Mouse (Mus musculus) MN1 (cell line): ENCODE measurements around the gene Klhdc1.

Source experiments
- DNase-seq: peaks from one replicate; pipeline ENCODE4 v3.0.0-alpha.2; 2016; ENCODE audit warnings: low spot score

Gene Klhdc1

DNA sequence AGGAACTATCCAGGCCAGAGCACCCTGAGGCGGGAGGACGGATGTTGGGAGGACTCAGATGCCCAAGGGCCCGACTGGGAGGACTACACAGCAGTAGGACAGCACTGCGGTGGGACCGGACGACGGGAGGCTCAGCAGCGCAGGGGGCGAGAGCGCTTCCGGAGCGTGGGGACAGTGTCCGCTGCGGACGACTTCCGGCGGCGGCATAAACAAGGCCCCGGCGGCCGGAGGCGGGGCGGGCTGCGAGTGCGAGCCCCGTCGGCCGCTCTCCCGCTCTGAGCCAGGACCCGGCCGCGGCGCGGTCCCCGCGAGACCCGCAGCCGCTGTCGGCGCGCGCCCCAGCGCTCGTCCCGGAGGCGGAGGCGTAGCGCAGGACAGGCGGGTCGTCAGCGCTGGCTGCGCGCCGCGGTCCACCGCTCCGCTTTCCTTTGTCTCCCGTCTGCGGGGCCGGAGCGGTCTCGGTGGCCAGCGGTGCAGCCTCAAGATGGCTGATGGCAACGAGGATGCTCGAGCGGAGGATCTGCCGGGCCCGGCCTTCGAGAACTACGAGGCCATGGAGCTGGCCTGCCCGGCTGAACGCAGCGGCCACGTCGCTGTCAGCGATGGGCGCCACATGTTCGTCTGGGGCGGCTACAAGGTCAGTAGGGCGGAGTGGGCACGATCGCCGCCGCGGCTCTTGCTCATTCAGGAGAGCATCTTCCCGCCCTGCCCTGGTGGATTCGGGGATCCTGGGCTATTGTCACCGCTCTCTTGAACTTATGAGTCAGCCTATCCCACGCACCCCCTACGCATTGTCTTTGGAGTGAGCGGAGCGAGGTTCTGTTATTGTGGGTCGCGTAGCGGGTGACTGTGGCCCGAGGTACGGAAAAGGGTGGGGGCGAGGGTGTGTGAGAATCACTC, 55.8 kb downstream of the Klhdc1 start, which contains the start of gene Klhdc2:
Gene Klhdc2, plus strand, starts transcription at position 171 of the 900 bp plus-strand sequence.
- DNase-seq: peak; percentile 96

DNA sequence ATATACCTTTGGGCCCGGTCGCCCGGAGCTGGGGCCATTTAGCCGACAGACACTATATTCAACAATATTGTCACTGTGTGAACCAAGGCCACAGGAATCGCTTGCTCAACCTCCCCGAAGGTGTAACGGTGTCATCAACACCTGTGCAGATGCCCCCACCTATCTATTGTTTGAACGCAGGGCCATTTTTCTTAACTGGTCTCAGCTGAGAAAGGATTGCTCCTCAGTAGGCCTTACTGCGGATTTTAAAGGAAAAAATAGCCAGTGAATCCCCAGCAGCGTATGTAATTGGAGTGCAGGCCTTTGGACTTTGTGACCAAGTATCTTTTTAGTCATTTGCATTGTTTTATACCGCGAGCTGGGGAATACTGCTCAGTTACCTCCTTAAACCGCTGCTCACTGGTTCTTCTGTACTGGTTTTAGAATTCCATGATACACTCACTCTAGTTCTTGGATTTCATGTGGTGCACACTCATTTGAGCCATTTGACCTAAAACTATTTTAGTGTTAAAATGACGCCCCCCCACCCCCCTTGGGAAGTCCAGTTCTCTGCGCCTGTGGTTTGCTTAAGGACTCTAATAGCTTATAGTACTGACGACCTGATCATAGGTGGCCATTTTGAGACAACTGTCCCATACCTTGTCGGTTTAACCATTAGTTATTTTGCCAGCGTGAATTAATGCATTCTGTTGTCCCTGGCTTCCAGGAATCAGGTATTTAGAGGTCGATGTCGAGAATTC, 56.6 kb downstream of the Klhdc1 start:
- DNase-seq: no peak

DNA sequence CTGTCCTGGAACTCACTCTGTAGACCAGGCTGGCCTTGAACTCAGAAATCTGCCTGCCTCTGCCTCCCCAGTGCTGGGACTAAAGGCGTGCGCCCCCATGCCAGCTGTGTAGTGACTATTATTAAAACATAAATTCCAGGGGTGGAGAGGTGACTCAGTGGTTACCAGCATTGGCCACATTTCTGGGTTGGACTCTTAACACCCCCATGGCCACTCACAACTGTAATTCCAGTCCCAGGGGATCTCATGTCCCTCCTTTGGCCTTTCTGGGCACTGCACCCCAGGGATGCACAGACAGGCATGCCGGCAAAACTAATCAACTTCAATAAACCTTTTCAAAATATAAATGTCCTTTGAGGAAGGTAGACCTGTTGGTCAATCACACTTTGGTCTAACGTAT, 57.3 kb downstream of the Klhdc1 start:
- peak; percentile 38 for DNase-seq

DNA sequence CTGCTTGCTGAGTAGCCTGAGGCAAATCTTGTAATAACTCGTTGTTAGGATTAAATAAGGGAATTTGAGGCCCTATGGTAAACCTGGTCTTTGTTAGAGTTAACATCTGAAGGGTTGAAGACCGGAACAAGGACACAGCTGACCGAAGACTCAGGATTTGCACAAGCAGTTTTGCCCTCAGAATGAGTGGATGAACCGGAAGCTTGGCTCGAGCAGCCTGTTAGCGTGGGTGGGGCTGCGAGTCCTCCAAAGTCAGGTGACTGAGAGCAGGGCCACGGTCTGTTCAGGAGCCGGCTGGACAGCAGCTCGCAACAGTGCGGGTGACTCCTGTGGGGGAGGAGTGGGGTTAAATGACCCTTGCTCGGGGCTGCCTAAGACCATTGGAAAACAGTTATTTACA, 58.3 kb downstream of the Klhdc1 start:
- DNase-seq: peak; percentile 62

DNA sequence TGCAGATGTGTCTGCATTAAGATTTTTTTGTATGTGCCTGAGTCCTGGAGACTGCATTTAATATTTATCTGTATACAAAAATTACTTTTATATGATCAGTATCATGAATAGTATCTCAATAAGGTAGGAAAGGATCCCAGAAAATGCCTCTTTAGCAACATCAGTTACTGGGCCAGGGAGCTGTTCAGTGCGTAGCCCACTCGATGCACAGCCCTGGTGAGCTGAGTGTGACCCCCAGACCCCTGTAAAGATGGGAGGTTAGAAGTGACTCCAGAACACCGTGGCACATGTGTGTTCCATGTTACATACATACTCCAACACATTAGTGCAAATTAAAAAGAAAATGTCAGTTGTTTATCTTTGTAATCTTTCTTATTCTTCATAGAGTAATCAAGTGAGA, 58.9 kb downstream of the Klhdc1 start:
- DNase-seq: no peak

DNA sequence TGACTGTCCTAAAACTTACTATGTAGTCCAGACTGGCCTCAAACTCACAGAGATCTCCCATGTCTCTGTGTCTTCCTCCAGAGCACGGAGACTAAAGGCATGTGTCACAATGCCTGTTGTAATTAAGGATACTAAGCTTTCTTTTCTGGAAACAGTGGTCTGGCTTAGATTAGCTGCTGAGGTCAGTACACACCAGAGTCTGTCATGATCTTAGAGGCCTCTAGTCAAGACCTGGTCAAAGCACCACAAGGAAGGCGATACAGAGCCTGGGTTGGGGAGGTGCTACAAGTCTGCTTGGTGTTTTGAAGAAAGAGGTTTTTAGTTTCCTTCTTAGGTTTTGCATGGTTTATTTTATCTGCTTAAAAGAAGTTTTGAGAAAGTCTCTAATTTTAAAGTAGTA, 59.4 kb downstream of the Klhdc1 start:
- peak; percentile 59 for DNase-seq

DNA sequence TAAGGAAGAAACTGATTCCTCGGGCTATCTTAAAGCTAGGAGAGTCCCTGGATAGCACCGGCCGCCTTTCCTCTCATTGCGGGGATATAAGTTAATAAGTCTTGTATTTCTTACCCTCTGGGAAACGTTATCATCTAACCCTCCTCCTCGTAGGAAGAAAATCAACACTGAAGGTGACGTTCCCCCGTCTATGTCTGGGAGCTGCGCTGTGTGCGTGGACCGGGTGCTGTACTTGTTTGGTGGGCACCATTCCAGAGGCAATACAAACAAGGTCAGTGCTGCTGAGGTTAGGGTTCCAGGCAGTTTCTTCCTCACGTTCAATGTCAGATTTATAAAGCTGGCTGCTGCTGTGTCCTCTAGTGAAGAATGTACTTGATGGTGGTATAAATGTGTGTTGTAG, 61.2 kb downstream of the Klhdc1 start:
- no peak for DNase-seq

DNA sequence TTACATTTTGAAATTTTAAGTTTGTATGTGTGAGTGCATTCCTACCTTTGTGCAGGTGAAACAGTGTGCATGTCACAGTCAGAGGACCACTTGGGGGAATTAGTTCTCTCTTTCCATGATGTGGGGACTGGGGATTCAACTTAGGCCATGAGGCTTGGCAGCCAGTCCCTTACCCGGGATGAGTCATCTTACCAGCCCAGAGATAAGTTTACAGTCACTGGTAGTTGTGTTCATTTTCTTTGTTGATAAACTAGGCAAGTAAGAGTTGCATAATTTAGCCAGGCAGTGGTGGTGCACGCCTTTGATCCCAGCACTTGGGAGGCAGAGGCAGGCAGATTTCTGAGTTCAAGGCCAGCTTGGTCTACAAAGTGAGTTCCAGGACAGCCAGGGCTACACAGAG, 63.1 kb downstream of the Klhdc1 start:
- DNase-seq: no peak

DNA sequence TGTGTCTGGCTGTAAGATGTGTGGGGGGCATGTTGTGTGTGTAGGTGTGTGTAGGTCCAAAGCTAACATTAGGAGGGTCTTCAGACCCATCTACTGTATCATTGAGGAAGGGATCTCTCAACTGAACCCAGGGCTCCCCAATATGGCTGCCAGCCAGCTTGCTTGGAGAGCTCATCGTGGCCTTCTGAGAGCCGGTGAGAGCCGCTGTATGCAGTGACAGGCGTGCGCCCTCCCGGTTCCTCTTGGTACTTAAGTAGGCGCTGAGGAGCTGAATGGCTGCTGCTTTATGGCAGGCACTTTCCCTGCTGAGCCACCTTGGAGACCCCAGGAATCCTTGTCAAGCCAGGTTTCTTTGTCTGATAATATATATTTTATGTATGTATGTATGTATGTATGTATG, 65.4 kb downstream of the Klhdc1 start:
- DNase-seq: no peak

DNA sequence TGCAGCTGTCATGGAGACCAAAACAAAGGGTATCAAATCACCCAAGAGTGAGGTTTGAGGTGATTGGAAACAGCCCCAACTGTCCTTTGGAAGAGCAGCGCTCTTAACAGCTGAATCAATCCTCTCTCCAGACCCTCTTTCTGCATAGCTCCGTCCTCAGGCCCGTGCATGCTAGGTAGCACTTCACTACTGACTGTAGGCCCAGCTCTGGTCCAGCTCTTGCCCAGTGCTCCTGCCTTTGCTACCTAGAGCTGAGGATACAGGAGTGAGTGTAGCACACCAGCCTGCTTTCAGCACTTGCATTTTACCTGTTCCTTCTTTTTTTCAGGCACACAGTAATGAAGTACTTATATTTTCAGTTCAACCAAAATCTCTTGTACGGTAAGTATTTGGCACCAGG, 68.7 kb downstream of the Klhdc1 start:
- DNase-seq: no peak

DNA sequence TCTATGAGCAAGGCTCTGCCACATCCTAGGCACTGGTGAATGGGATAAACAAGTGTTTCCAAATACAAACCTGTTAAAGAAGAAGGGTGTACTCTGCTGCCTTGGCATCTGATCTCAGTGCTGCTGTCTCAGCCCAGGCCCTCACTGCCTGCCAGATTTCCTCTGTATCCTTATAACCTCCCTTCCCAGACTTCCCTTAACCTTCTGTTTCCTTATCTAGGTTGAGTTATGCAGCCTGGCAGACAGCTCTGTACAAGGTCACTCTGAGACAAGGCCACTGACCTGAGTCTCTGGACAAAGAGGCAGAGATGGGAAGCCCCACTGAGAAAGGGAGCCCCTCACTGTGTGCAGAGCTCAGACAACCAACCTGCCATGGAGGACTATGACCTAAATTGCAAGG, 77.5 kb downstream of the Klhdc1 start:
- no peak for DNase-seq

DNA sequence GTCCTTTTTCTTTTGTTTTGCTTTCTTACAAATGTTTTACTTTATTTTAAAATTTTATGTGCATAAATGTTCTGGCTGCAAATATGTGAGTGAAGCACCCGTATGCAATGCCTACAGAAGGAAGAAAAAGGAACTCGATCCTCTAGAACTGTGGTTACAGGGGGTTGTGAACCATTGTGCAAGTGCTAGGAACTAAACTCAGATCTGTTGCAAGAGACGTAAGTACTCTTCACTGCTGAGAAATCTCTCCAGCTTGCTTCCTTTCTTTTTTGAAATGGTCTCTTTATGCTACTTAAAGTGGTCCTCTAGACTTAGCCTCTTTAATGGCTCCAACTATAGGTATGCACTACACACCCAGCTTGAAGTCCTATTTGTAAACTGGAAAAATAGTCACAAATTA, 90.2 kb downstream of the Klhdc1 start:
- DNase-seq: no peak

DNA sequence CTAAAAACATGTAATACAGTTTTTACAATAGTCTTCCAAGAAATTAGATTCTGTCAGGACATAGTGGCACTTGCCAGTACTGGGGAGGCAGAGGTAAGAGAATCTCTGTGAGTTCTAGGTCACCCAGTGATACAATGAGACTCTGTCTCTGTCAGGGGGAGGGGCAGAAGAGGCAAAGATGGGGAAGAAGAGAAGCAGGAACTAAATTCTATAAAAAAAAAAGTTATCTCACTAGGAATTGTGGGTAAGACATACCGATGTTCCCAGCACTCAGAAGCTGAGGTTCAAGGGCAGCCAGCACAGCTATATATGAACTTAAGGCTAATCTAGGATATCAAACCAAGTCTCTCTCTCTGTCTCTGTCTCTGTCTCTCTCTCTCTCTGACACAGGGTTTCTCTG, 91.2 kb downstream of the Klhdc1 start:
- DNase-seq: no peak

DNA sequence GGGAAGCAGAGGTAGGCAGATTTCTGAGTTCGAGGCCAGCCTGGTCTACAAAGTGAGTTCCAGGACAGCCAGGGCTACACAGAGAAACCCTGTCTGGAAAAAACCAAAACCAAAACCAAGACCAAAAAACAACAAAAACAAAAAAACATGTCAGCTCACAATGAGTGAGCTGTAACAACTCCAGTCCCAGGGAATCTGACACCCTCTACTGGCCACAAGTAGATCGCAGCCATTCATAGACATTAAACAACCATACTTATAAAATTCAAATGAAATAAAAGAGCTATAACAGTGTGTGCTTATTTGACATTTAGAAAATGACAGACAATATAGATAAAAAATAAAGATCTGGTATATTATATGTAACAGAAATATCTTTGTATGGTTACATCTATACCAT, 92.6 kb downstream of the Klhdc1 start:
- peak; percentile 51 for DNase-seq
